In genomic region chr9:46027994-46028393, GRCm38 (mm10) we compare ENCODE assay signal across 18 mouse cellular contexts. TPM values are rescaled to one million over a fixed set of nuclear protein-coding genes. Genes with fewer than 3 reads are reported as not detected.
DNase-seq lines count a peak whose midpoint lies in the region; ATAC-seq and TF ChIP-seq lines count a peak whose summit lies in the region.
"Had no signal": no experiment of that assay in that cellular context is flagged by ENCODE, and none has a peak within 500 bp of the region (broad histone marks: within the 10 kb centered on the region; RNA-seq: fewer than 3 reads in every experiment).

No protein-coding gene starts in this region.

- no peaks in the 10 kb centered on the region for H3K9me3 ChIP-seq in lung, postnatal 0 days (ENCODE audit: low read length)
- H3K9me3 ChIP-seq in liver, embryonic 11.5 days (ENCODE audit: control insufficient read depth, low read length), result no peaks in the 10 kb centered on the region
- H3K9me3 ChIP-seq: heart, embryonic 12.5 days had no signal

- no peak for TF ChIP-seq CTCF in kidney, adult 2 months (conservative IDR thresholded peaks at IDR 0.05; ENCODE audit: insufficient read depth, insufficient read length, low read depth, low read length)
- no peak for TF ChIP-seq CTCF in lung, postnatal 0 days (IDR thresholded peaks at IDR 0.05)
- TF ChIP-seq CTCF in lung, adult 2 months (IDR thresholded peaks at IDR 0.05; ENCODE audit: insufficient read depth, low read length), result no peak

- H3K4me2 ChIP-seq in lung, postnatal 0 days (replicated peaks; ENCODE audit: low read depth, low read length), result no peak overlapping the region
- no peak overlapping the region for H3K4me2 ChIP-seq in liver, embryonic 11.5 days
- H3K4me2 ChIP-seq: heart, embryonic 12.5 days; midbrain, embryonic 11.5 days had no signal

- WGBS in kidney, adult 2 months, result 44% methylated on average over 8 of the region's 8 CpGs
- 31% methylated on average over 8 of the region's 8 CpGs for WGBS in lung, postnatal 0 days
- 24% methylated on average over 8 of the region's 8 CpGs for WGBS in lung, adult 2 months
- 56% methylated on average over 8 of the region's 8 CpGs for whole genome bisulfite sequencing in liver, embryonic 11.5 days

- TF ChIP-seq EP300 in lung, postnatal 0 days (IDR thresholded peaks at IDR 0.05), result no peak

- no peak overlapping the region for H3K27ac ChIP-seq in kidney, adult 2 months (ENCODE audit: insufficient read depth, low read depth, low read length)
- no peak overlapping the region for H3K27ac ChIP-seq in lung, postnatal 0 days (ENCODE audit: low read length)
- no peak overlapping the region for H3K27ac ChIP-seq in liver, embryonic 11.5 days (ENCODE audit: low read depth, low read length)
- H3K27ac ChIP-seq: liver, embryonic 14.5 days had no signal

- no peak for TF ChIP-seq POLR2A in kidney, adult 2 months (IDR thresholded peaks at IDR 0.05; ENCODE audit: low read depth, low read length)
- TF ChIP-seq POLR2A in lung, adult 2 months (IDR thresholded peaks at IDR 0.05; ENCODE audit: borderline replicate concordance, extremely low read depth, low read depth, low read length), result no peak

- H3K36me3 ChIP-seq in kidney, adult 2 months (ENCODE audit: control insufficient read depth, insufficient read depth, low read length), result no peaks in the 10 kb centered on the region
- no peaks in the 10 kb centered on the region for H3K36me3 ChIP-seq in lung, postnatal 0 days (ENCODE audit: insufficient read depth, low read length)
- H3K36me3 ChIP-seq in liver, embryonic 11.5 days (ENCODE audit: control insufficient read depth, insufficient read depth, low read length), result no peaks in the 10 kb centered on the region
- H3K36me3 ChIP-seq: heart, embryonic 12.5 days had no signal

- H3K4me3 ChIP-seq in kidney, adult 2 months (ENCODE audit: insufficient read depth, low read depth, low read length), result no peak overlapping the region
- no peak overlapping the region for H3K4me3 ChIP-seq in lung, postnatal 0 days (ENCODE audit: low read depth, low read length)
- no peak overlapping the region for H3K4me3 ChIP-seq in lung, adult 2 months (replicated peaks; ENCODE audit: extremely low read depth, low read depth, low read length)
- no peak overlapping the region for H3K4me3 ChIP-seq in liver, embryonic 11.5 days (ENCODE audit: low read depth, low read length)
- H3K4me3 ChIP-seq: heart, embryonic 12.5 days; myocyte had no signal

- H3K4me1 ChIP-seq in kidney, adult 2 months (ENCODE audit: control insufficient read depth, insufficient read depth, low read length), result peaks cover 33% of the 10 kb centered on the region
- peaks cover 24% of the 10 kb centered on the region; the same call in 1 of the 2 replicates for H3K4me1 ChIP-seq in lung, postnatal 0 days (ENCODE audit: insufficient read depth, low read depth, low read length)
- H3K4me1 ChIP-seq in lung, adult 2 months (ENCODE audit: control insufficient read depth, insufficient read depth, low read length), result peaks cover 19% of the 10 kb centered on the region
- H3K4me1 ChIP-seq in liver, embryonic 11.5 days (replicated peaks; ENCODE audit: control insufficient read depth, insufficient read depth, low read length), result peaks cover 15% of the 10 kb centered on the region

- H3K27me3 ChIP-seq in kidney, adult 2 months (replicated peaks; ENCODE audit: control insufficient read depth, insufficient read depth, low read length), result no peaks in the 10 kb centered on the region
- no peaks in the 10 kb centered on the region for H3K27me3 ChIP-seq in lung, postnatal 0 days (replicated peaks; ENCODE audit: insufficient read depth, low read length)
- no peaks in the 10 kb centered on the region for H3K27me3 ChIP-seq in liver, embryonic 11.5 days (replicated peaks; ENCODE audit: control insufficient read depth, insufficient read depth, low read length)
- H3K27me3 ChIP-seq: heart, embryonic 12.5 days had no signal

- no peak overlapping the region for H3K9ac ChIP-seq in lung, postnatal 0 days (replicated peaks; ENCODE audit: low read depth)
- no peak overlapping the region for H3K9ac ChIP-seq in liver, embryonic 11.5 days (ENCODE audit: low read depth, low read length)
- H3K9ac ChIP-seq: heart, embryonic 12.5 days; liver, embryonic 14.5 days had no signal

- no peak for ATAC-seq in lung, postnatal 0 days
- ATAC-seq in liver, embryonic 11.5 days (replicated peaks; ENCODE audit: low FRiP score), result no peak
- ATAC-seq: intestine, postnatal 0 days had no signal

- DNase-seq in kidney, adult 2 months, result peak; percentile 20
- DNase-seq in kidney, postnatal 25 days, result no peak
- peak; percentile 46 for DNase-seq in lung, postnatal 0 days (ENCODE audit: low spot score)
- DNase-seq in lung, adult 2 months, result no peak
- DNase-seq in ZHBTc4 (ENCODE audit: low read depth, low spot score), result peak; percentile 48
- peak; percentile 46 for DNase-seq in layer of hippocampus, adult 9-11 months
- DNase-seq in liver, embryonic 11.5 days (ENCODE audit: low spot score), result no peak
- DNase-seq in urinary bladder, postnatal 36 days (ENCODE audit: low spot score in 2 of 2), result no peak
- DNase-seq: cerebellum, adult 11 months; embryo, embryonic 11 days; gastrocnemius, postnatal 36 days; lung, postnatal 14 days; thymus, postnatal 36 days had no signal

RNA-seq across cellular contexts. Expression of gene Sik3, which starts 15.4 kb away (rescaled TPM):
- polyA plus RNA-seq in kidney, adult 2 months (2012; rRNA removed), result 29.2 and 32.2 TPM in 2 replicates
- polyA plus RNA-seq in lung, postnatal 0 days (2015; fragmentation: Nextera tagmentation; extraction: Ambion mirVana), result 8.9 and 9.3 TPM in 2 replicates
- polyA plus RNA-seq in lung, adult 2 months (2012; rRNA removed), result 16.7 and 22.2 TPM in 2 replicates
- 8.6 and 9.5 TPM in 2 replicates for polyA plus RNA-seq in liver, embryonic 11.5 days (2014; fragmentation: Nextera tagmentation; extraction: Ambion mirVana)

RNA-seq across cellular contexts. Expression of gene Pafah1b2, which starts 15.5 kb away (rescaled TPM):
- 17.6 and 21.1 TPM in 2 replicates for polyA plus RNA-seq in kidney, adult 2 months (2012; rRNA removed)
- polyA plus RNA-seq in lung, postnatal 0 days (2015; fragmentation: Nextera tagmentation; extraction: Ambion mirVana), result 82.8 and 84.6 TPM in 2 replicates
- polyA plus RNA-seq in lung, adult 2 months (2012; rRNA removed), result 22.0 and 24.9 TPM in 2 replicates
- polyA plus RNA-seq in liver, embryonic 11.5 days (2014; fragmentation: Nextera tagmentation; extraction: Ambion mirVana), result 137 and 154 TPM in 2 replicates

Comparison
In these comparisons a context has a peak if more than half of its experiments do, and no peak if none do; other contexts are left out.
1. DNase-seq: peak in kidney, adult 2 months (single experiment), lung, postnatal 0 days (single experiment), ZHBTc4 (single experiment) and layer of hippocampus, adult 9-11 months (single experiment); none in kidney, postnatal 25 days (0 of 2), lung, adult 2 months (single experiment), liver, embryonic 11.5 days (single experiment) and urinary bladder, postnatal 36 days (0 of 2).